Mouse (Mus musculus) embryo, embryonic 11.5 days (tissue): ENCODE data around the gene Atp13a2.

ENCODE experiments used
- DNase-seq: peaks from one replicate; pipeline ENCODE4 v3.0.0-alpha.2; 2012; ENCODE audit warnings: low read depth, low spot score

The Atp13a2 gene

GRCm38 (mm10) chr4:140961467-140962206 lies 25.0 kb upstream of the Atp13a2 start:
- DNase-seq, result no peak

- DNase-seq, result no peak
These were observed 24.3 kb upstream of the Atp13a2 start for GRCm38 (mm10) chr4:140962207-140962909.

GRCm38 (mm10) chr4:140962950-140963349 lies 23.7 kb upstream of the Atp13a2 start:
- no peak for DNase-seq

GRCm38 (mm10) chr4:140963941-140964597 lies 22.6 kb upstream of the Atp13a2 start:
- no peak for DNase-seq

GRCm38 (mm10) chr4:140964620-140965019 lies 22.1 kb upstream of the Atp13a2 start:
- peak; percentile 66 for DNase-seq

- no peak for DNase-seq
These were observed 19.1 kb upstream of the Atp13a2 start for GRCm38 (mm10) chr4:140967386-140968159.

GRCm38 (mm10) chr4:140971691-140972090 lies 15.0 kb upstream of the Atp13a2 start:
- DNase-seq, result no peak

- DNase-seq, result no peak
These were observed 12.3 kb upstream of the Atp13a2 start for GRCm38 (mm10) chr4:140974408-140974807.

GRCm38 (mm10) chr4:140975356-140975755 lies 11.3 kb upstream of the Atp13a2 start:
- DNase-seq, result no peak

- DNase-seq, result no peak
These were observed 9.4 kb upstream of the Atp13a2 start for GRCm38 (mm10) chr4:140977278-140977677.

GRCm38 (mm10) chr4:140977886-140978692 lies 8.6 kb upstream of the Atp13a2 start:
- DNase-seq, result no peak

GRCm38 (mm10) chr4:140981605-140982004 lies 5.1 kb upstream of the Atp13a2 start:
- no peak for DNase-seq

- no peak for DNase-seq
These were observed 3.9 kb upstream of the Atp13a2 start for GRCm38 (mm10) chr4:140982808-140983207.

- DNase-seq, result no peak
These were observed 3.2 kb upstream of the Atp13a2 start for GRCm38 (mm10) chr4:140983442-140983841.

- no peak for DNase-seq
These were observed 2.1 kb upstream of the Atp13a2 start for GRCm38 (mm10) chr4:140984544-140984943.

- no peak for DNase-seq
These were observed 506 bp upstream of the Atp13a2 start for GRCm38 (mm10) chr4:140986024-140986710.

GRCm38 (mm10) chr4:140987476-140987875 lies 803 bp downstream of the Atp13a2 start:
- DNase-seq, result no peak

- no peak for DNase-seq
These were observed 2.1 kb downstream of the Atp13a2 start for GRCm38 (mm10) chr4:140988706-140989290.

GRCm38 (mm10) chr4:140989447-140989846 lies 2.8 kb downstream of the Atp13a2 start:
- no peak for DNase-seq

- DNase-seq, result no peak
These were observed 5.5 kb downstream of the Atp13a2 start for GRCm38 (mm10) chr4:140992215-140992614.
